Mouse (Mus musculus) E14TG2a.4 (cell line): ENCODE measurements around the gene Tirap.

ENCODE experiments used
- CTCF ChIP-seq: conservative IDR thresholded peaks from 2 replicates; pipeline ENCODE4 v1.5.1; 2014; ENCODE audit warnings: low read length
- NANOG ChIP-seq: IDR thresholded peaks from 2 replicates; pipeline ENCODE4 v1.6.1; 2014; ENCODE audit warnings: borderline replicate concordance, low read length, mixed read lengths
- POU5F1 ChIP-seq: IDR thresholded peaks from 2 replicates; pipeline ENCODE4 v1.6.1; 2014; ENCODE audit warnings: low read length, borderline replicate concordance

DNA sequence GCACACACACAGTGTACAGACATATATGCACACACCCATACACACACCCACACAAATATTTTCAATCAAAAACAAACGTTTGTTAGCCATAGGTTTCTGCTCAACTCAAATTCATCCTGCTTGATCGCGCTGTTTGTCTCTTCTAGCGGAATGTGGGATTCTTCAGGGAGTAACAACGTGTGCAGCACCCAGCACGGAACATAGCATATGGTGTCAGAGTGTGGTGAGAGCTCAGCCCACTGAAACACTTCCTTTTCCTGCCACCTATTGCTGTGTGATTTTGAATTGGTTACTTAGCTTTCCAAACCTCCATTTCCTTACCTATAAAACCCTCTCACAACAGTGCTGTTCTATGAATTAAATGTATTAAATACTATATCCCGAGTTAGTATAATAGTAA lies 30.0 kb downstream of the Tirap start:
- TF ChIP-seq CTCF (no peak), NANOG (no peak), POU5F1 (no peak)
